Mouse (Mus musculus) kidney, embryonic 14.5 days (tissue): ENCODE data around the gene Sgsm3. TPM values are rescaled to one million over a fixed set of nuclear protein-coding genes. Genes with fewer than 3 reads are reported as not detected.

ENCODE experiments used
- ATAC-seq: fragments of 200-750 bp; cut with Nextera tagmentation; 2 replicates; pipeline ENCODE4 v1.8.0; 2017; ENCODE audit warnings: moderate number of reproducible peaks, mild to moderate bottlenecking, moderate TSS enrichment, moderate library complexity; ENCODE audit not compliant: low FRiP score, low TSS enrichment
- H3K27ac ChIP-seq: fragments of 300-500 bp; sonication (generic); 2 replicates; pipeline ENCODE4 v1.5.1; 2014; ENCODE audit warnings: low read depth, mild to moderate bottlenecking, low read length, moderate library complexity, mixed read lengths
- H3K27me3 ChIP-seq: fragments of 300-500 bp; sonication (generic); 2 replicates; pipeline ENCODE4 v1.6.1; 2014; ENCODE audit warnings: mild to moderate bottlenecking, low read length; ENCODE audit not compliant: control insufficient read depth, insufficient read depth
- H3K36me3 ChIP-seq: fragments of 300-500 bp; sonication (generic); 2 replicates; pipeline ENCODE4 v1.6.1; 2014; ENCODE audit warnings: low read length, mixed read lengths; ENCODE audit not compliant: control insufficient read depth, insufficient read depth
- H3K4me1 ChIP-seq: fragments of 300-500 bp; sonication (generic); 2 replicates; pipeline ENCODE4 v1.6.1; 2014; ENCODE audit warnings: low read length, mixed read lengths; ENCODE audit not compliant: control insufficient read depth, insufficient read depth
- H3K4me2 ChIP-seq: fragments of 300-500 bp; sonication (generic); replicated peaks from 2 replicates; pipeline ENCODE4 v1.6.1; 2014; ENCODE audit warnings: low read depth, mild to moderate bottlenecking, low read length
- H3K4me3 ChIP-seq: fragments of 300-500 bp; sonication (generic); 2 replicates; pipeline ENCODE4 v1.5.1; 2014; ENCODE audit warnings: mild to moderate bottlenecking, low read length
- H3K9ac ChIP-seq: fragments of 300-500 bp; sonication (generic); 2 replicates; pipeline ENCODE4 v1.6.1; 2014; ENCODE audit warnings: low read depth, mild to moderate bottlenecking, low read length, moderate library complexity
- H3K9me3 ChIP-seq: fragments of 300-500 bp; sonication (generic); 2 replicates; pipeline ENCODE4 v1.6.1; 2016; ENCODE audit warnings: low read length; ENCODE audit not compliant: control insufficient read depth
- WGBS: fragments of 180-500 bp; shearing (Covaris S2); extraction: QIAGEN DNeasy Blood & Tissue Kit; methylation state at CpG from one replicate; pipeline ENCODE4 v1.1.7; 2014; 5-methylcytosine and 5-hydroxymethylcytosine counted together
- polyA plus RNA-seq: library from polyadenylated mRNA; unstranded; fragments of >200 nt; fragmentation: Nextera tagmentation; extraction: Ambion mirVana; gene quantifications from 2 replicates; pipeline ENCODE4 v1.2.1, GENCODE M21; 2014

Gene Sgsm3
- polyA plus RNA-seq, 1 experiment from 2014 or later, result 17.7 TPM

- no peak overlapping the region for H3K27ac ChIP-seq
Measured at GRCm38 (mm10) chr15:81010114-81010513, 32.5 kb downstream of the Sgsm3 start.

DNA sequence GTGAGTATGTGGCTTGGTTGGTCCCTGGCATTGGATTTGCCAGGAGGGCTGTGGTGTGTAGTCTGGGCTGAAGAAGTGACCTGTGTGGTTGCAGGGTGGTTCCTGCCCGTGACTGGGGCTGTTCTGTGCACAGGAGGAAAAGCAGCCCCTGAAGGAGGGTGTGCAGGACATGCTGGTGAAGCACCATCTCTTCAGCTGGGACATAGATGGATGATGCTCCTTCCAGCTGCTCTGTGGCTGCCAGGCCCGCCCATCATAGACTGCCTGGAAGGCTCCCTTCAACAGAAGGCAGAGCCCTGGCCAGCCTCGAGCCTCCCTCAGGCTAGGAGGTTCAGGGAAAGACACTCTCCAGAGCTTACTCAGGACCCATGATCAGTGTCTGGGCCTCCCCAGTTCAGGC lies 34.0 kb downstream of the Sgsm3 start:
- H3K9me3 ChIP-seq, result no peaks in the 10 kb centered on the region
- no peak overlapping the region for H3K9ac ChIP-seq
- no peaks in the 10 kb centered on the region for H3K27me3 ChIP-seq
- no peak for ATAC-seq
- H3K4me3 ChIP-seq, result no peak overlapping the region
- 0 out of 2 replicates have a peak, but pooled peaks cover 3% of the 10 kb centered on the region for H3K4me1 ChIP-seq
- H3K4me2 ChIP-seq, result no peak overlapping the region
- H3K36me3 ChIP-seq, result peaks cover 61% of the 10 kb centered on the region
- no peak overlapping the region for H3K27ac ChIP-seq
- WGBS, result 64% methylated on average over 3 of the region's 3 CpGs

More at GRCm38 (mm10) chr15:81010114-81010513, 32.5 kb downstream of the Sgsm3 start:
- H3K4me3 ChIP-seq, result no peak overlapping the region
- H3K27me3 ChIP-seq, result no peaks in the 10 kb centered on the region
- H3K9ac ChIP-seq, result no peak overlapping the region
- WGBS, result 75% methylated on average over 7 of the region's 7 CpGs
- H3K4me1 ChIP-seq, result 0 out of 2 replicates have a peak, but pooled peaks cover 3% of the 10 kb centered on the region
- peaks cover 47% of the 10 kb centered on the region; the same call in 1 of the 2 replicates for H3K36me3 ChIP-seq
- no peaks in the 10 kb centered on the region for H3K9me3 ChIP-seq
- no peak for ATAC-seq
- no peak overlapping the region for H3K4me2 ChIP-seq

DNA sequence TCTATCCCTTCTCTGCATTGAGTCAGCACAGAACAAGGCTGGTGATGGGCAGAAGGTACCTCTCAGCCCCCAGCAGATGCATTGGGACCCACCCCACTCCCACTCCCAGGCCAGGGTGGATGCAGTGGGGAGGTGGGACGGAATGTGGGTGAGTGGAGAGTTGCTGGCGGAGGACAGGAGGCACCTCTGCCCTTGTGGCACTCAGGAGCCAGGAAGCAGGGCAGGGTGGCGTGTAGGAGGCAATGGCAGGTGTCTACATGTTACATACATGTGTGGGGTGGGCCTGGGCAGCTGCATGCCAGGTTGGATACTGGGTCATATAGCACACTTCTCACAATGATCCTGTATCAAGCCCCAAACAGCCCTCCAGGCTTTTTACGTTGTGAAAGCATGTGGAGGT lies 34.8 kb downstream of the Sgsm3 start:
- Histone ChIP-seq H3K4me2 (no peak overlapping the region), H3K36me3 (peaks cover 68% of the 10 kb centered on the region), H3K4me1 (0 out of 2 replicates have a peak, but pooled peaks cover 3% of the 10 kb centered on the region), H3K27ac (no peak overlapping the region), H3K27me3 (no peaks in the 10 kb centered on the region), H3K9me3 (no peaks in the 10 kb centered on the region), H3K9ac (no peak overlapping the region), H3K4me3 (no peak overlapping the region)
- WGBS, result 90% methylated on average over 4 of the region's 4 CpGs
- ATAC-seq, result no peak

- Histone ChIP-seq H3K27me3 (no peaks in the 10 kb centered on the region), H3K4me2 (no peak overlapping the region), H3K4me3 (no peak overlapping the region), H3K4me1 (0 out of 2 replicates have a peak, but pooled peaks cover 3% of the 10 kb centered on the region), H3K27ac (no peak overlapping the region), H3K36me3 (peaks cover 76% of the 10 kb centered on the region), H3K9me3 (no peaks in the 10 kb centered on the region), H3K9ac (no peak overlapping the region)
- no peak for ATAC-seq
- WGBS, result 75% methylated on average over 7 of the region's 7 CpGs
Measured at GRCm38 (mm10) chr15:81013186-81013585, 35.6 kb downstream of the Sgsm3 start.

- H3K4me3 ChIP-seq, result no peak overlapping the region
Measured at GRCm38 (mm10) chr15:81015068-81015744, 37.6 kb downstream of the Sgsm3 start.

DNA sequence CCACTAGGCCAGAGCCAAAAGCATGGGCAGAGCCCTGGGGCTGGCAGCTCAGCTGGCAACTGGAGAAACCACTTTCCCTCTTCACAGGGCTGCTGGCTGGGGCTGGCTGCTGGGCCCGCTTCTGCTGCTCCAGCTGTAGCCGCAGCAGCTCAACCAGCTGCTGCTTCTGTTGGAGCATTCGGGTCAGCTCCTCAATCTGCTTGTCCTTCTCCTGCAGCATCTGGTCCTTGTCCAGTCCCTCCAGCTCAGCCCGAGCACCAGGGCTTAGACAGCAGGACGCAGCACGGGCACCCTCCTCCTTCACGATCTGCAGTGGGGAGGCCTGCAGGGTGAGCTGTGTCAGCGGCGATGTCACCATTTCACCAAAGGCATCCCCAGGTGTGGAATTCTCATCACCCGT lies 38.9 kb downstream of the Sgsm3 start:
- H3K36me3 ChIP-seq, result peaks cover 84% of the 10 kb centered on the region
- no peak overlapping the region for H3K9ac ChIP-seq
- H3K4me2 ChIP-seq, result no peak overlapping the region
- H3K4me1 ChIP-seq, result no peaks in the 10 kb centered on the region
- no peak for ATAC-seq
- H3K27me3 ChIP-seq, result no peaks in the 10 kb centered on the region
- H3K9me3 ChIP-seq, result no peaks in the 10 kb centered on the region
- no peak overlapping the region for H3K4me3 ChIP-seq
- no peak overlapping the region for H3K27ac ChIP-seq
- 83% methylated on average over 10 of the region's 10 CpGs for WGBS

More at GRCm38 (mm10) chr15:81015068-81015744, 37.6 kb downstream of the Sgsm3 start:
- Histone ChIP-seq H3K9me3 (no peaks in the 10 kb centered on the region), H3K4me2 (no peak overlapping the region), H3K27ac (no peak overlapping the region), H3K36me3 (peaks cover 92% of the 10 kb centered on the region), H3K4me1 (0 out of 2 replicates have a peak, but pooled peaks cover 2% of the 10 kb centered on the region), H3K9ac (no peak overlapping the region), H3K27me3 (no peaks in the 10 kb centered on the region)
- ATAC-seq, result no peak
- 80% methylated on average over 5 of the region's 5 CpGs for WGBS

GRCm38 (mm10) chr15:81017308-81017707 lies 39.7 kb downstream of the Sgsm3 start:
- no peak overlapping the region for H3K27ac ChIP-seq
- H3K9ac ChIP-seq, result no peak overlapping the region
- no peak overlapping the region for H3K4me2 ChIP-seq
- ATAC-seq, result no peak
- no peaks in the 10 kb centered on the region for H3K27me3 ChIP-seq
- H3K4me1 ChIP-seq, result no peaks in the 10 kb centered on the region
- H3K4me3 ChIP-seq, result no peak overlapping the region
- H3K9me3 ChIP-seq, result no peaks in the 10 kb centered on the region
- WGBS, result 81% methylated on average over 7 of the region's 7 CpGs
- peaks cover 83% of the 10 kb centered on the region for H3K36me3 ChIP-seq

- no peak overlapping the region for H3K4me2 ChIP-seq
- H3K9ac ChIP-seq, result no peak overlapping the region
- WGBS, result 87% methylated on average over 6 of the region's 6 CpGs
- H3K27ac ChIP-seq, result no peak overlapping the region
- no peak overlapping the region for H3K4me3 ChIP-seq
- no peaks in the 10 kb centered on the region for H3K4me1 ChIP-seq
- no peaks in the 10 kb centered on the region for H3K27me3 ChIP-seq
- H3K36me3 ChIP-seq, result peaks cover 48% of the 10 kb centered on the region
- H3K9me3 ChIP-seq, result no peaks in the 10 kb centered on the region
- no peak for ATAC-seq
Measured at GRCm38 (mm10) chr15:81021377-81021776, 43.8 kb downstream of the Sgsm3 start.

GRCm38 (mm10) chr15:81022437-81022836 lies 44.9 kb downstream of the Sgsm3 start:
- no peaks in the 10 kb centered on the region for H3K27me3 ChIP-seq
- H3K4me3 ChIP-seq, result no peak overlapping the region
- no peak overlapping the region for H3K4me2 ChIP-seq
- H3K9ac ChIP-seq, result no peak overlapping the region
- H3K9me3 ChIP-seq, result no peaks in the 10 kb centered on the region
- H3K4me1 ChIP-seq, result no peaks in the 10 kb centered on the region
- 85% methylated on average over 7 of the region's 7 CpGs for WGBS
- peaks cover 39% of the 10 kb centered on the region; the same call in 1 of the 2 replicates for H3K36me3 ChIP-seq
- H3K27ac ChIP-seq, result no peak overlapping the region
- ATAC-seq, result no peak
